Comparison of ENCODE assay signal across 19 mouse cellular contexts in the genomic region with DNA sequence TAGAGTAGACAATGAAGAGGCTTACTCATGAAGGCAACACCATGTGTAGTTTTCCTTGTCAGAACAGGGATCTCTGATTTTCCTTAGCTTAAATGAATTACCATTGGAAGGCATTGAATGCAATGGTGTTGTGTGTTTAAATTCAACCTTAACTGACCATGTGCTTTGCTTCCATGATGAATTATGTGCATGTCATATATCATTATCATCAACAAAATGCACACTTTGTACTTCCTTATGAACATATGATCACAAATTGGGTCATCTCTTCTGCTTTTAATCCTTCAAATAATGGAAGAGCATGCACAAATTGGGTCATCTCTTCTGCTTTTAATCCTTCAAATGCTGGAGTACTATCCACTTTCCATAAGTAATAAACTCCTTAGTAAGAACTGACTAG.
A peak's percentile ranks its signal among the peaks of the same experiment; 100 is the strongest.
DNase-seq lines count a peak whose midpoint lies in the region; ATAC-seq and TF ChIP-seq lines count a peak whose summit lies in the region.
"Had no signal": no experiment of that assay in that cellular context is flagged by ENCODE, and none has a peak within 500 bp of the region (broad histone marks: within the 10 kb centered on the region; RNA-seq: fewer than 3 reads in every experiment).

No protein-coding gene starts in this region.

- no peaks in the 10 kb centered on the region for H3K36me3 ChIP-seq in hindbrain, postnatal 0 days (ENCODE audit: insufficient read depth, low read length)
- no peaks in the 10 kb centered on the region for H3K36me3 ChIP-seq in hindbrain, embryonic 13.5 days
- H3K36me3 ChIP-seq: embryonic facial prominence, embryonic 13.5 days; forebrain, embryonic 15.5 days had no signal

- no peak for ATAC-seq in hindbrain, postnatal 0 days
- ATAC-seq in hindbrain, embryonic 13.5 days (ENCODE audit: low FRiP score): no peak
- ATAC-seq: forebrain, embryonic 13.5 days; forebrain, embryonic 15.5 days; forebrain, postnatal 0 days had no signal

- no peaks in the 10 kb centered on the region for H3K4me1 ChIP-seq in hindbrain, postnatal 0 days (ENCODE audit: insufficient read depth, low read length)
- H3K4me1 ChIP-seq in hindbrain, embryonic 13.5 days (replicated peaks): no peaks in the 10 kb centered on the region
- H3K4me1 ChIP-seq: embryonic facial prominence, embryonic 13.5 days; forebrain, embryonic 13.5 days; forebrain, embryonic 15.5 days had no signal

- DNase-seq in hindbrain, postnatal 0 days (ENCODE audit: low spot score): peak; percentile 19
- DNase-seq in retina, adult 2 months (ENCODE audit: low read depth, low spot score): peak; percentile 2
- DNase-seq in retina, embryonic 14.5 days (ENCODE audit: low spot score): peak; percentile 92
- DNase-seq in retina, postnatal 7 days (ENCODE audit: low read depth, low spot score): peak; percentile 14
- DNase-seq in heart, adult 9 months (ENCODE audit: low spot score in 2 of 2): no peak
- DNase-seq in left cerebral cortex, postnatal 14 days (ENCODE audit: low spot score in 2 of 2): no peak
- DNase-seq: adrenal gland, adult 2 months; adrenal gland, postnatal 10 days; adrenal gland, postnatal 25 days; cerebellum, adult 11-12 months; cerebellum, adult 2 months; cerebellum, adult 9-10 months; cerebellum, postnatal 10 days; cerebellum, postnatal 25 days; forebrain, postnatal 0 days had no signal

- intact Hi-C loops in left cerebral cortex, postnatal 14 days (cut with DNase I): no loop called here

- no peaks in the 10 kb centered on the region for H3K27me3 ChIP-seq in hindbrain, postnatal 0 days (ENCODE audit: insufficient read depth, low read length)
- H3K27me3 ChIP-seq in hindbrain, embryonic 13.5 days: no peaks in the 10 kb centered on the region
- H3K27me3 ChIP-seq: embryonic facial prominence, embryonic 13.5 days; forebrain, embryonic 13.5 days; forebrain, embryonic 15.5 days had no signal

- H3K27ac ChIP-seq in hindbrain, postnatal 0 days: no peak overlapping the region
- no peak overlapping the region for H3K27ac ChIP-seq in hindbrain, embryonic 13.5 days
- H3K27ac ChIP-seq: embryonic facial prominence, embryonic 13.5 days; forebrain, embryonic 13.5 days; forebrain, embryonic 15.5 days had no signal

- H3K4me2 ChIP-seq in hindbrain, postnatal 0 days (ENCODE audit: low read depth, low read length): no peak overlapping the region
- no peak overlapping the region for H3K4me2 ChIP-seq in hindbrain, embryonic 13.5 days
- H3K4me2 ChIP-seq: embryonic facial prominence, embryonic 13.5 days; forebrain, embryonic 13.5 days; forebrain, embryonic 15.5 days had no signal

- no peak overlapping the region for H3K9ac ChIP-seq in hindbrain, postnatal 0 days (replicated peaks; ENCODE audit: low read length)
- no peak overlapping the region for H3K9ac ChIP-seq in hindbrain, embryonic 13.5 days
- H3K9ac ChIP-seq: embryonic facial prominence, embryonic 13.5 days; forebrain, embryonic 13.5 days; forebrain, embryonic 15.5 days; forebrain, postnatal 0 days had no signal

- H3K9me3 ChIP-seq in hindbrain, postnatal 0 days (ENCODE audit: low read length): no peaks in the 10 kb centered on the region
- no peaks in the 10 kb centered on the region for H3K9me3 ChIP-seq in hindbrain, embryonic 13.5 days
- H3K9me3 ChIP-seq: embryonic facial prominence, embryonic 13.5 days; forebrain, embryonic 13.5 days; forebrain, embryonic 15.5 days had no signal

- H3K4me3 ChIP-seq in hindbrain, postnatal 0 days (ENCODE audit: low read length): no peak overlapping the region
- H3K4me3 ChIP-seq in hindbrain, embryonic 13.5 days: no peak overlapping the region
- H3K4me3 ChIP-seq: embryonic facial prominence, embryonic 13.5 days; forebrain, embryonic 13.5 days; forebrain, embryonic 15.5 days had no signal

- TF ChIP-seq CTCF in hindbrain, postnatal 0 days (IDR thresholded peaks at IDR 0.05; ENCODE audit: low read depth): no peak

Comparison
In these comparisons a context has a peak if more than half of its experiments do, and no peak if none do; other contexts are left out.
1. DNase-seq: peak in hindbrain, postnatal 0 days (single experiment), retina, adult 2 months (single experiment), retina, embryonic 14.5 days (single experiment) and retina, postnatal 7 days (single experiment); none in heart, adult 9 months (0 of 2) and left cerebral cortex, postnatal 14 days (0 of 2).